Mouse (Mus musculus): ENCODE measurements around the gene Fn3k. TPM values are rescaled to one million over a fixed set of nuclear protein-coding genes. Genes with fewer than 3 reads are reported as not detected.
A peak's percentile ranks its signal among the peaks of the same experiment; 100 is the strongest.

The Fn3k gene
- polyA plus RNA-seq, 1 experiment from 2014 or later = 19.4 TPM

DNA sequence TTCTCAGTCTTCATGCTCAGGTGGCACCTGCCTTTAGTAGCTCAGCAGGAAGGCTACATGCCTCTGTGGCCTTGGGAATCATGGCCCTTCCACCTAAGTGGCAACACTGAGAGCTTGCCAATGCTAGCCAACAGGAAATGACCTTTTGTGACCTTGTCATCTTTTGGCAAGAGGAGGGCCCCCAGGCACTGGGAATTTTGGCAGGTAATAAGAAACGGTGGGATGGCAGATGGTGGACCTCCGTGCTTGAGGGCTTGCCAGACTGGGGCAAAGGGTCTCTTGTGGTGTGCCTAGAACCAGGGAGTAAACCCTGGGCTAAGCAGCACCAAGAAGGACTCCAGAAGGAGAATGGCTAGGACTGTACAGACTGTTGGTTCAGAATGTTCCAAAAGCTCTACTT, 7.4 kb downstream of the Fn3k start:
- no peak overlapping the region for H3K9ac ChIP-seq (ENCODE audit: low read length)
- no peaks in the 10 kb centered on the region for H3K9me3 ChIP-seq (replicated peaks; ENCODE audit: control insufficient read depth, low read length)
- WGBS = 49% methylated on average over 2 of the region's 2 CpGs
- no peaks in the 10 kb centered on the region for H3K27me3 ChIP-seq (ENCODE audit: control insufficient read depth, insufficient read depth, low read length)
- peaks cover 6% of the 10 kb centered on the region; the same call in 1 of the 2 replicates for H3K36me3 ChIP-seq (ENCODE audit: control insufficient read depth, insufficient read depth)
- H3K27ac ChIP-seq (ENCODE audit: low read length) = no peak overlapping the region
- no peak overlapping the region for H3K4me3 ChIP-seq (ENCODE audit: low read length)
- ATAC-seq (replicated peaks; ENCODE audit: extremely low read depth, insufficient read depth, low FRiP score) = no peak
- H3K4me2 ChIP-seq (ENCODE audit: low read depth, low read length) = no peak overlapping the region
- no peaks in the 10 kb centered on the region for H3K4me1 ChIP-seq (ENCODE audit: control insufficient read depth, insufficient read depth, low read length)

DNA sequence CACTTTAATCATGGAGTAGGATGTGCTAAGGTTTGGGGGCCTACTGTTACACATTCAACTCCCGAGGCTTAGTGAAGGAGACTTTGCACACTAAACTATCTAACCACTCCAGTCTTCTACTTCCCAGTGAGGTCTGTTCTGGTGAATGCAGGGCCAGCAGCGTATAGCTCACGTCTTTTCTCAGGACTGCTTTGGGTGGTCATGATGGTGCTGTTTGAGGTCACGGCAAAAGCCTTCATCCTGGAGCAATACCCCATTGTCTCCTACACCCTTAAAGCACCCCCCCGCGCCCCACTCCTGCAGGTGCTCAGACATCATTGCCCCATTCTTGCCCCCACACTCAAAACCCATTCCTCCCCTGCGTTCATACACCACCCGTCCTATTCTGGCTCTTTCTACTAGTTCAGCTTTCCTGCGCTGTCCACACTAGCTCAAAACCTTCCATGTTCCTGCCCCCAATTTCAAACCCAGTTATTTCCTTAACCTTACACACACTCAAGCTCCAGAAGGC, 16.6 kb downstream of the Fn3k start:
- Histone ChIP-seq H3K4me3 (ENCODE audit: low read length) (peak overlapping the region; percentile 79), H3K9me3 (replicated peaks; ENCODE audit: control insufficient read depth, low read length) (no peaks in the 10 kb centered on the region), H3K9ac (ENCODE audit: low read length) (peak overlapping the region; percentile 62), H3K4me2 (ENCODE audit: low read depth, low read length) (peak overlapping the region; percentile 71), H3K27ac (ENCODE audit: low read length) (no peak overlapping the region), H3K36me3 (ENCODE audit: control insufficient read depth, insufficient read depth) (no peaks in the 10 kb centered on the region), H3K4me1 (ENCODE audit: control insufficient read depth, insufficient read depth, low read length) (peaks cover 10% of the 10 kb centered on the region), H3K27me3 (ENCODE audit: control insufficient read depth, insufficient read depth, low read length) (no peaks in the 10 kb centered on the region)
- no peak for ATAC-seq (replicated peaks; ENCODE audit: extremely low read depth, insufficient read depth, low FRiP score)
- WGBS = 27% methylated on average over 9 of the region's 9 CpGs

DNA sequence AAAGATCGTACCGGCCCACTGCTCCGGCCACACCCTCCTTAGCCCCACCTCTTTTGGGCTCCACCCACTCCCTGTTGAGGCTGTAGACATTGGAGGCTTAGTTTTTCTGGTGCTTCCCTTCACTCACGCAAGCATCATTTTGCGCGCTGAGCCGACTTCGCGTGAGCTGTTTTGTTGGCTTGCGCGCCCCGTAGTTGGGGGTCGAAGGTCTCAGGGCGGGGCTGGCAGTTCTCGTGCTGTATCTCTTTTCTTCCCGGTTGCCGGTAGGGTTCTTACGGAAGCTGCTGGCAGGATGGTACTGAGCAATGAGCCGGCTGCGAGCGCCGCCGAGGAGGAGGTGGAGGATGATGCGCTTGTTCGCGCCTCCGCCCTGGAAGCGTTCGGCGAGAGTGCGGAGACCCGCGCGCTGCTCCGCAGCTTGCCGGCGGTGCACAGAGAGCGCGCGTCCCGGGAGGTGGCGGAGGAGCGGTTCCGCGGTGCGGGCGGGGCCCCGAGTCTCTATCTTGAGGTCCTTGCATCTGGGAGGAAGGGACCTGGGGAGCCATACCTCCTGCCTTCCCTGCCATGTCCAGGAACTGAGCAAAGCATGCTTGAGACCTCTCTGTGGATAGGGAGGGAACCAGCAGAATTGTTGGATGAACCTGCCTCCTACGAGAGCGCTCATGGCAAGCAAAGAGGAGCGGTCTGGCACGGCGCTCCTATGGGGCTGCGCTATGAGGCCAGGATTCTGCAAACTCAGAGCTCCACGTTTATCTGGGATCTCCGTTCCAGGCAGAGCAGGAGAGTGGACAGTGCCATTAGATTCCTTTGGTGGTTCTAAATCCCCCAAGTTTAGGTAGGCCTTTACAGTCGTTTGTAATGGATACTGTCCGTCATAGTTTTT, 17.3 kb downstream of the Fn3k start, which contains the start of gene Tbcd:
Gene Tbcd, plus strand, starts transcription at position 197 of the 883 bp plus-strand sequence.
- H3K9me3 ChIP-seq (replicated peaks; ENCODE audit: control insufficient read depth, low read length) = no peaks in the 10 kb centered on the region
- H3K4me3 ChIP-seq (ENCODE audit: low read length) = peak within 1 kb of the TSS; percentile 79
- no peaks in the 10 kb centered on the region for H3K36me3 ChIP-seq (ENCODE audit: control insufficient read depth, insufficient read depth)
- H3K4me1 ChIP-seq (ENCODE audit: control insufficient read depth, insufficient read depth, low read length) = peaks cover 10% of the 10 kb centered on the region
- under 1% methylated on average over 58 of the region's 58 CpGs for WGBS
- peak within 1 kb of the TSS; percentile 78 for H3K9ac ChIP-seq (ENCODE audit: low read length)
- peak; percentile 89 for ATAC-seq (replicated peaks; ENCODE audit: extremely low read depth, insufficient read depth, low FRiP score)
- H3K27ac ChIP-seq (ENCODE audit: low read length) = peak within 1 kb of the TSS; percentile 33; the same call in 1 of the 2 replicates
- no peaks in the 10 kb centered on the region for H3K27me3 ChIP-seq (ENCODE audit: control insufficient read depth, insufficient read depth, low read length)
- peak within 1 kb of the TSS; percentile 71 for H3K4me2 ChIP-seq (ENCODE audit: low read depth, low read length)

DNA sequence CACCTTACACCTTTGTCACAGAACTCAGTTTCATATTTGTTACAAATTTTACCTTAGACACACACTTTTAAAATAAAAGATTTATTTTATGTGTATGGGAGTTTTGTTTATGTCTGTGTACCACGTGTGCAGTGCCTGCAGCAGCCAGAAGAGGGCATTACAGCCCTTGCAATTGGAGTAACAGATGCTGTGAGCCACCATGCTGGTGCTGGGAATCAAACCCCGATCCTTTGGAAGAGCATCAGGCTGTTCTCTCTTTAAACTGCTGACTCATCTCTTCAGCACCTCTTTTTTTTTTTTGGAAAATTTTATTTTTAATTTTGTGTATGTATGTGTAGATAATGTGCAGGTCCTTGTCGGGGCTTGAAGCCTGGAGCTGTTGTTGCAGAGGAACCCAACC, 23.2 kb downstream of the Fn3k start:
- Histone ChIP-seq H3K4me2 (ENCODE audit: low read depth, low read length) (no peak overlapping the region), H3K27me3 (ENCODE audit: control insufficient read depth, insufficient read depth, low read length) (no peaks in the 10 kb centered on the region), H3K9ac (ENCODE audit: low read length) (no peak overlapping the region), H3K27ac (ENCODE audit: low read length) (no peak overlapping the region), H3K36me3 (ENCODE audit: control insufficient read depth, insufficient read depth) (peaks cover 18% of the 10 kb centered on the region), H3K4me3 (ENCODE audit: low read length) (no peak overlapping the region), H3K4me1 (ENCODE audit: control insufficient read depth, insufficient read depth, low read length) (no peaks in the 10 kb centered on the region; the same call in 1 of the 2 replicates), H3K9me3 (replicated peaks; ENCODE audit: control insufficient read depth, low read length) (no peaks in the 10 kb centered on the region; the same call in 1 of the 2 replicates)
- 93% methylated on average over 3 of the region's 3 CpGs for WGBS
- ATAC-seq (replicated peaks; ENCODE audit: extremely low read depth, insufficient read depth, low FRiP score) = no peak

DNA sequence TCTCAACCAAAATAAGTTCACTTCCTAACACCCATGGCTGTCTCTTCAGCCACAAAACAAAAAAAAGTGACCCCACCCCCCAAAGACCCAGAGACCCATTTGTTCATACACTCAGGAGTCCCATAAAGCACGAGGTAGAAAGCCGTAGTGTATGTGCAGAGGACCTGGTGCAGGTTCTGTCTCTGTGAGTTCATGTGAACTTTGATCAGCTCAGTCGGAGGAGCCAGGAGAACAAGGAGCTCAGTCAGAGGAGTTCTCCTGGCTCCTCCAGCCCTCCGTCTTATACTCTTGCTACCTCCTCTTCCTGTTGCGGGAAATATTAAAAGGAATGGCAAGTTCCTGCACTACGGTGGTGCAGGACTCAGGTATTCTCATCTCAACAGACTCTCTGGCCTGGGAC, 32.7 kb downstream of the Fn3k start:
- Histone ChIP-seq H3K4me1 (ENCODE audit: control insufficient read depth, insufficient read depth, low read length) (no peaks in the 10 kb centered on the region), H3K27me3 (ENCODE audit: control insufficient read depth, insufficient read depth, low read length) (no peaks in the 10 kb centered on the region), H3K9ac (ENCODE audit: low read length) (no peak overlapping the region), H3K4me2 (ENCODE audit: low read depth, low read length) (no peak overlapping the region), H3K27ac (ENCODE audit: low read length) (no peak overlapping the region), H3K36me3 (ENCODE audit: control insufficient read depth, insufficient read depth) (peaks cover 11% of the 10 kb centered on the region; the same call in 1 of the 2 replicates), H3K4me3 (ENCODE audit: low read length) (no peak overlapping the region), H3K9me3 (replicated peaks; ENCODE audit: control insufficient read depth, low read length) (no peaks in the 10 kb centered on the region)
- WGBS = 92% methylated on average over 6 of the region's 6 CpGs
- ATAC-seq (replicated peaks; ENCODE audit: extremely low read depth, insufficient read depth, low FRiP score) = no peak

DNA sequence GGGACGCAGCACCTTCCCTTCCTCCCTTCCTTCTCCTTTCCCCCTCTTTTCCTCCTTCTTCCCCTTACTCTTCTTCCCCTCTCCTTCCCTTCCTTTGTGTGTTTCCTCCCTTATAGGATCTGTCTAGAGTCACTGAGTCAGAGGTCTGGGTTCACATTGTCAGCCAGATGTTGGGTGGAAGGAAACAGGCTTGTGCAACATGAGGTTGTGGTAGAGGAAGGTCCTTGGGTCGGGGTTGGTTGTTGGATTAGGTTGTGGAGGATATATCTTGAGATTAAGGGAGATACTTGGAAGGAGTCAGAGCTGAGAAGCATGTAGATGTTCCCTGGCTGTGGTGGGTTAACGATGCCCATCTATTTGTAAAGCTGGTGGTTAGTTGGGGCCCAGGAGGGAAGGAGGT, 40.1 kb downstream of the Fn3k start:
- H3K9ac ChIP-seq (ENCODE audit: low read length) = no peak overlapping the region

DNA sequence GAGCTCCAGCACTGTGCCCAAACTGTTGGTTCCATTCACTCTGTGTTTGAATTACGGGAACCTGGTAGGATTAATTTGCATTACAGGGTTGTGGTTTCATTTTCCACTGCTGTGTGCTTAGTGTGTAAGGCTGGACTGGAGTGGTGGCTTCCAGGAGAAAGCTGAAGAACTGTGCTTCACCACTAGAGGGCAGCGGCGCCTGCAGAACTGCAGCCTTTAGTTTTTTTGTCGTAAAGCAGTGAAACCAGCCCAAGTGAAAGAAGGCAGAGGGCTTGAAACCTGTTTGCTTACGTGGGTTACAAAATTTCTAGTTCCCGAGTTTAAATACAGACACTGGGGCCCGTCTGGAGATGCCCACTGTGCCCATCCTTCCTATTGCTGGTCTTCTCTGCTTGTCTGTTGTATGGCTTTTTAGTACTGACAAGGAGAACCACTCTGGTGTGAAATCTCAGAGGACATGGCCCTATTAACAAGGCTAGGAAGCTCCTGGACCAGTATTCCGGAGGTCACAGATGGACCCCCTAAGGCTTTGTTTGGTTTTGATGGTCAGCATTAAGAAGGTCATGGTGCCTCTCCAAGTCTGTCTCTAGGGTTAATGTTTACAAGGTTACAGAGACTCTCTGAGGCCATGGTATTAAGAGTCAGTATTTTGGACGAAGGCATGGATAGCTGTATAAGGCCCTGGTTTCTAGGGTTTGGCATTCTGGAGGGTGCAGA, 41.1 kb downstream of the Fn3k start:
- no peaks in the 10 kb centered on the region for H3K27me3 ChIP-seq (ENCODE audit: control insufficient read depth, insufficient read depth, low read length)
- no peaks in the 10 kb centered on the region for H3K4me1 ChIP-seq (ENCODE audit: control insufficient read depth, insufficient read depth, low read length)
- no peak for ATAC-seq (replicated peaks; ENCODE audit: extremely low read depth, insufficient read depth, low FRiP score)
- 0 out of 2 replicates have a peak, but pooled peaks cover 4% of the 10 kb centered on the region for H3K36me3 ChIP-seq (ENCODE audit: control insufficient read depth, insufficient read depth)
- no peaks in the 10 kb centered on the region for H3K9me3 ChIP-seq (replicated peaks; ENCODE audit: control insufficient read depth, low read length)
- H3K9ac ChIP-seq (ENCODE audit: low read length) = no peak overlapping the region
- WGBS = 32% methylated on average over 9 of the region's 9 CpGs
- H3K4me2 ChIP-seq (ENCODE audit: low read depth, low read length) = no peak overlapping the region
- H3K27ac ChIP-seq (ENCODE audit: low read length) = no peak overlapping the region
- H3K4me3 ChIP-seq (ENCODE audit: low read length) = no peak overlapping the region

More for the DNA sequence above, 40.1 kb downstream of the Fn3k start:
- no peak overlapping the region for H3K4me2 ChIP-seq (ENCODE audit: low read depth, low read length)
- no peak for ATAC-seq (replicated peaks; ENCODE audit: extremely low read depth, insufficient read depth, low FRiP score)
- WGBS = 71% methylated on average over 3 of the region's 3 CpGs
- no peaks in the 10 kb centered on the region for H3K9me3 ChIP-seq (replicated peaks; ENCODE audit: control insufficient read depth, low read length)
- no peak overlapping the region for H3K4me3 ChIP-seq (ENCODE audit: low read length)
- no peaks in the 10 kb centered on the region for H3K27me3 ChIP-seq (ENCODE audit: control insufficient read depth, insufficient read depth, low read length)
- no peak overlapping the region for H3K27ac ChIP-seq (ENCODE audit: low read length)
- H3K4me1 ChIP-seq (ENCODE audit: control insufficient read depth, insufficient read depth, low read length) = no peaks in the 10 kb centered on the region
- 0 out of 2 replicates have a peak, but pooled peaks cover 4% of the 10 kb centered on the region for H3K36me3 ChIP-seq (ENCODE audit: control insufficient read depth, insufficient read depth)

DNA sequence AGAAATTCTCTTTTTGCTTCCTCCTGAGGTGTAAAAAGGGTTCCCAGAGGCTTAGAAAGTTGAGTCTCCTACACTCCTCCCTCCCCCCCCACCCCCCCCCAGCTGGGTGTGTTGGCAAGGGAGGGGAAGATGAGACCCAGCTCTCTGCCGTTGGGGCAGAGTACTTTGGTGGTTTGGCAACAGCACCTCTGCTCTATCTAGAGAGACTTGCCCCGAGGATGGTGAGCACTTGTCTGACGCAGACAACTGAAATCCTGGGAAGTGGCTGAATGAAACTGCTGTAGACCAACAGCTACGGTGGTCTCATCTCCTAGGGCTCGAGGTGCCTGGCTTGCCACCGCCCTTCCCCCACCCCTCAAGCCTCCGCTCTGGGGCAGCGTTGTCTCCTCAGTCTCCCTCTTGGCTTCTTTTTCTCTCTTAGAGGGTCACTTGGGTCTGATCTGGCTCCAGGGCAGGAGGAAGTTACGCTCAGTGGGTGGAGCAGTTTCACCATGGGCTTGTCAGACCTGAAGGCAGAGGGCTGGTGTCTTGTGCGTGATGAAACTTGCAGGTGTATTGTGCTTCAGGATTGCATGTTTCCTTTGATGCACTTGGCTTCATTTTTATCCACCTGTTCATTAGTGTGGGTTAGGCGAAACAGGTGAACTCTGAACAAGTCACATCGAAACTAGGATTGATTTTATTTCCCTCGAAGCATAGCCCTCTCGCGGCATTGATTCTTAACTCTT, 44.9 kb downstream of the Fn3k start:
- no peak overlapping the region for H3K4me3 ChIP-seq (ENCODE audit: low read length)
- H3K27me3 ChIP-seq (ENCODE audit: control insufficient read depth, insufficient read depth, low read length) = no peaks in the 10 kb centered on the region
- 85% methylated on average over 15 of the region's 15 CpGs for WGBS
- no peak for ATAC-seq (replicated peaks; ENCODE audit: extremely low read depth, insufficient read depth, low FRiP score)
- no peak overlapping the region for H3K27ac ChIP-seq (ENCODE audit: low read length)
- no peaks in the 10 kb centered on the region for H3K4me1 ChIP-seq (ENCODE audit: control insufficient read depth, insufficient read depth, low read length)
- H3K36me3 ChIP-seq (ENCODE audit: control insufficient read depth, insufficient read depth) = peaks cover 7% of the 10 kb centered on the region; the same call in 1 of the 2 replicates
- H3K9me3 ChIP-seq (replicated peaks; ENCODE audit: control insufficient read depth, low read length) = no peaks in the 10 kb centered on the region
- no peak overlapping the region for H3K9ac ChIP-seq (ENCODE audit: low read length)
- no peak overlapping the region for H3K4me2 ChIP-seq (ENCODE audit: low read depth, low read length)
